Comparison of ENCODE assay signal across 17 mouse cellular contexts in genomic region chr4:125096066-125096465, GRCm38 (mm10). TPM values are rescaled to one million over a fixed set of nuclear protein-coding genes. Genes with fewer than 3 reads are reported as not detected.
DNase-seq lines count a peak whose midpoint lies in the region; ATAC-seq lines count a peak whose summit lies in the region.
"Had no signal": no experiment of that assay in that cellular context is flagged by ENCODE, and none has a peak within 500 bp of the region (broad histone marks: within the 10 kb centered on the region; RNA-seq: fewer than 3 reads in every experiment).

No protein-coding gene starts in this region.

- ATAC-seq in megakaryocyte progenitor cell, adult 5-6 weeks (replicated peaks; ENCODE audit: poor library complexity), result no peak
- ATAC-seq: forebrain, embryonic 16.5 days; intestine, postnatal 0 days had no signal

- DNase-seq in 3134 (ENCODE audit: extremely low read depth, insufficient read length, low spot score), result peak; percentile 57
- peak; percentile 66 for DNase-seq in 3T3-L1 (ENCODE audit: low read depth, low spot score)
- DNase-seq in adrenal gland, adult 8-10 months, result peak; percentile 48
- DNase-seq in adrenal gland, postnatal 36 days, result peak; percentile 69
- no peak for DNase-seq in heart, adult 9 months (ENCODE audit: low spot score in 2 of 2)
- no peak for DNase-seq in urinary bladder, postnatal 36 days (ENCODE audit: low spot score in 2 of 2)
- DNase-seq: cerebellum, adult 11 months; cerebellum, adult 8-10 months; cerebellum, postnatal 25 days; gastrocnemius, adult 2 months; gastrocnemius, postnatal 25 days; heart, postnatal 36 days; kidney, adult 8-10 months had no signal

RNA-seq across cellular contexts. Expression of gene Meaf6, which starts 11.1 kb away (rescaled TPM):
- total RNA-seq in adrenal gland, adult 8-10 months (2022), result 10 to 100 TPM; 24.8 to 35.4 (median 32.6) TPM
- total RNA-seq in adrenal gland, postnatal 36 days (2021), result 10 to 100 TPM; 30.3 to 36.2 TPM
- total RNA-seq in megakaryocyte progenitor cell, adult 5-6 weeks (2015), result 37.5 and 48.8 TPM in 2 replicates
- 39.0 and 57.7 TPM in 2 replicates for total RNA-seq in megakaryocyte progenitor cell, adult 5-6 weeks (2017)

RNA-seq across cellular contexts. Expression of gene Snip1, which starts 29.6 kb away (rescaled TPM):
- total RNA-seq in adrenal gland, adult 8-10 months (2022), result 10 to 100 TPM; 17.2 to 20.1 (median 19.5) TPM
- total RNA-seq in adrenal gland, postnatal 36 days (2021), result 10 to 100 TPM; 18.3 to 20.0 TPM
- total RNA-seq in megakaryocyte progenitor cell, adult 5-6 weeks (2015), result 22.0 and 28.6 TPM in 2 replicates
- 28.3 and 33.5 TPM in 2 replicates for total RNA-seq in megakaryocyte progenitor cell, adult 5-6 weeks (2017)

RNA-seq across cellular contexts. Expression of gene Dnali1, which starts 30.6 kb away (rescaled TPM):
- under 1 TPM in 2 of 4 experiments, not detected in 2; 0.13 to 0.14 TPM for total RNA-seq in adrenal gland, adult 8-10 months (2022)
- not detected for total RNA-seq in adrenal gland, postnatal 36 days (2021)
- 0.15 TPM in 1 of 2 replicates, not detected in the other for total RNA-seq in megakaryocyte progenitor cell, adult 5-6 weeks (2015)
- total RNA-seq in megakaryocyte progenitor cell, adult 5-6 weeks (2017), result not detected in 2 replicates
- total RNA-seq: gastrocnemius, adult 2 months; gastrocnemius, postnatal 25 days; granulocyte monocyte progenitor cell, adult 5-6 weeks; heart, postnatal 36 days had no signal

RNA-seq across cellular contexts. Expression of gene Zc3h12a, which starts 31.6 kb away (rescaled TPM):
- total RNA-seq in adrenal gland, adult 8-10 months (2022), result 10 to 100 TPM in 1 of 4 experiments, 1 to 10 TPM in 3; 7.2 to 10.2 (median 8.1) TPM
- 1 to 10 TPM; 5.8 to 7.6 TPM for total RNA-seq in adrenal gland, postnatal 36 days (2021)
- total RNA-seq in megakaryocyte progenitor cell, adult 5-6 weeks (2015), result 6.0 and 6.2 TPM in 2 replicates
- total RNA-seq in megakaryocyte progenitor cell, adult 5-6 weeks (2017), result 2.3 and 3.6 TPM in 2 replicates

Comparison
In these comparisons a context has a peak if more than half of its experiments do, and no peak if none do; other contexts are left out.
1. DNase-seq: peak in 3134 (single experiment), 3T3-L1 (single experiment), adrenal gland, adult 8-10 months (single experiment) and adrenal gland, postnatal 36 days (2 of 2); none in heart, adult 9 months (0 of 2) and urinary bladder, postnatal 36 days (0 of 2).